Mouse (Mus musculus): ENCODE measurements around the gene Gm2035.
"Not testable (repeated sequence)": the region's sequence is repeated elsewhere in the genome, so short reads cannot be mapped to it uniquely, and the experiment has no call there.

The Gm2035 gene

DNA sequence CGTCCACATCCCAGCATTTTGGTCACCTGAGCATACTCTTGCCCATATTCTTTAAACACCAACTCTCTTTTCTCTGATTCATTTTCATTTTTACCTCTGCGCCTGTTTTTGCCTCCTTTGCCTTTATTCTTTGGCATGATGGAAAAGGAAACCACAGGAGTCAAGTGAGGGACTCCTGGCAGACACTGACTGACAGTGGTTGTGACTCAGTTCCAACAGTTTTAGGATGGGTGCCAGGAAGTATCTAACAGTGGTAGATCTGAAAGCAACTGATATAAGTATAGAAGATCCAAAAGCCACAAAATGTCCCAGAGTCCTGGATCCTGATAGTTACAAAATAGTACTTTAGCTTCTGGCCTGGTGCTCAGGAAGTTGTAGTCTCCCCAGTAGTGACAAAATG is at the start of gene Gm2035:
TSS of gene Gm2035 (minus strand) at position 137 of the 400 bp plus-strand sequence.
- not testable (repeated sequence) for DNase-seq (ENCODE audit: low read depth, low spot score)

DNA sequence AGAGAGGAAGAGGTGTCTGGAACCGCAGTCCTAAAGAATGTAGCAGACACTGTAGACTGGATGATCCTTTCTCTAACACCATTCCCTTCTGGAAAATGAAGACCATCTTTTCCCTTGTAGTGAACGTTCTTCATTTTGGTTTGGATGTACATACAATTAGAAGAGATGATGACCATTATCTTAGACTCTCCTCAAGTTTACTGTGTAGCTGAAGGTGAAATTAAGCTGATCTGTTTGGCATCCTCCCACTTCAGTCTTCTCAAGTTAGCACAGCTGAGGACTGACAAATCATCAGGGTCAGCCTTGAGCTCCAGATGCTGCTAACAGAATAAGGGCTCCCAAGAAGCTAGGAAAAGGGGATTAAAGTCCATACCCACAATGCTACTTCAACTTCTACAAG is 34.1 kb upstream of the Gm2035 start, which contains the start of gene Gm2042:
TSS of gene Gm2042 (plus strand) at position 301 of the 400 bp plus-strand sequence.
- DNase-seq (ENCODE audit: low read depth, low spot score), result not testable (repeated sequence)

DNA sequence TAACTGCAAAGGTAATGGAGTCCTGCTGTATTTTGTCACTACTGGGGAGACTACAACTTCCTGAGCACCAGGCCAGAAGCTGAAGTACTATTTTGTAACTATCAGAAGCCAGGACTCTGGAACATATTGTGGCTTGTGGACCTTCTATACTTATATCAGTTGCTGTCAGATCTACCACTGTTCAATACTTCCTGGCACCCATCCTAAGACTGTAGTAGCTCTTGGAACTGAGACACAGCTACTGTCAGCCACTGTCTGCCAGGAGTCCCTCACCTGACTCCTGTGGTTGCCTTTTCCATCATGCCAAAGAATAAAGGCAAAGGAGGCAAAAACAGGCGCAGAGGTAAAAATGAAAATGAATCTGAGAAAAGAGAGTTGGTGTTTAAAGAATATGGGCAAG is 24.6 kb downstream of the Gm2035 start, which contains the start of gene Gm2022:
TSS of gene Gm2022 (plus strand) at position 301 of the 400 bp plus-strand sequence.
- not testable (repeated sequence) for DNase-seq (ENCODE audit: low read depth, low spot score)

DNA sequence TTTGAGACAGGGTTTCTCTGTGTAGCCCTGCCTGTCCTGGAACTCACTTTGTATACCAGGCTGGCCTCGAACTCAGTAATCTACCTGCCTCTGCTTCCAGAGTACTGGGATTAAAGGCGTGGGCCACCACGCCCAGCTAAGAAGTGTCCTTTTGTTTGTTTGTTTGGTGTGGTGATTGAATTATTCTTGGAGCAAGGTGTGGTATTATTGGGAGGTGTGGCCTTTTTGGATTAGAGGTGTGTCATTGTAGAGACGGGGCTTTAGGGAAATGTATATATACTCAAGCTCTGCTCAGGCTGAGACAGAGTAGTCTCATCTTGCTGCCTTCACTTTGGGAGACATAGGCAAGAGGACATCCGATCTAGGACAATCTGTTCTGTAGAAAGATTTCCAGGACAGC is 45.9 kb downstream of the Gm2035 start, which contains the start of gene Gm2016:
TSS of gene Gm2016 (plus strand) at position 301 of the 400 bp plus-strand sequence.
- DNase-seq (ENCODE audit: low read depth, low spot score), result not testable (repeated sequence)

All from ES-CJ7 (cell line).